Comparison of ENCODE assay signal across 13 mouse cellular contexts in genomic region chr9:101205216-101205615, GRCm38 (mm10).
"Had no signal": no experiment of that assay in that cellular context is flagged by ENCODE, and none has a peak within 500 bp of the region (broad histone marks: within the 10 kb centered on the region; RNA-seq: fewer than 3 reads in every experiment).

No protein-coding gene starts in this region.

- DNase-seq: lung, adult 18-20 months; lung, embryonic 14.5 days; lung, postnatal 10 days; lung, postnatal 4 days; midbrain, embryonic 14.5 days; retina, postnatal 1 day; right cerebral cortex, adult 18-20 months; right cerebral cortex, postnatal 25 days; right cerebral cortex, postnatal 4 days; spleen, adult 18-20 months; thymus, adult 18-20 months; thymus, postnatal 14 days; thymus, postnatal 36 days had no signal
